Mouse (Mus musculus): ENCODE results near the gene Mrpl39. TPM values are rescaled to one million over a fixed set of nuclear protein-coding genes. Genes with fewer than 3 reads are reported as not detected.

Gene Mrpl39
- polyA plus RNA-seq, 1 experiment from 2014 or later = 54.4 TPM

DNA sequence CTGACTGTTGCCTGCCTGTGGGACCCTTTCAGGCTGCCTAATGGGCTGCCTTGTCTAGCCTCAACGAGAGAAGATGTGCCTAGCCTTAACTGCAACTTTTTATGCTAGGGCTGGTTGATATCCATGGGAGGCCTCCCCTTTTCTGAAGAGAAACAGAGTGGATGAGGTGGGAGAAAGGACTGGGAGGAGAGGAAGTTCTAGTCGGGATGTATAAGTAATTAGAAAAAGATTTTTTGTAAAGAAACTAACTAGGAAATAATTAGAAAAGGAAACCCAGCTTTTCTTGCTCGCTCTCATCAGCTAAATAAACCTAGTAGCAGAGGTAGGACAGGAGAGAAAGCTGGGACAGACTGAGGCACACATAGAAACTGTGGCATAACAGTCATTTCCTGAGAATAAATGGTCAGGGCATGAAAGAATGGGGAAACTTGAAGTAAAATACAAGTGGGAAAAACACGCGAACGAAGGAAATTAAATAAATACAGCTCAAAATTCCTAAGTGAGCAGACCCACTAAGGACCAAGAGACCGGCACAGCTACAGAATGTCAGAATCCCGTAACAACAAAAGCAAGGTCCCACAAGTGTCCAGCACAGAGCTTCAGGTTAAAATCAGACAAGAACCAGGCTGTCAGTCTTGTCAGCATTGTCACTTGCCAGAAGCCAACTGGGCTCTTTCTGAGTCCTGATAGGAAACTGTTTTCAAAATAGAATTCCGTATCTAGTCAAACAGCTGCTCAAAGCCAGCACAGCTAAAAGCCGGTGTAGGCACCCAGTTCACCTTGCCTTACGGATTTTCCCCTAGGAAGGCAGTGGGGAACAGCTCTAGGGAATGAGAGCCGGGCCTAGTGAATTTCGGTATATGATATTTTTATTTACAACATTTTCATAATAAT, 18.6 kb downstream of the Mrpl39 start:
- Histone ChIP-seq H3K9ac (ENCODE audit: low read depth, low read length) (no peak overlapping the region), H3K27me3 (ENCODE audit: control insufficient read depth, insufficient read depth, low read length) (no peaks in the 10 kb centered on the region), H3K9me3 (ENCODE audit: control insufficient read depth, low read length) (no peaks in the 10 kb centered on the region), H3K36me3 (ENCODE audit: control insufficient read depth, insufficient read depth, low read length) (peaks cover 28% of the 10 kb centered on the region), H3K27ac (ENCODE audit: low read depth, low read length) (no peak overlapping the region), H3K4me1 (ENCODE audit: control insufficient read depth, insufficient read depth, low read length) (no peaks in the 10 kb centered on the region), H3K4me2 (replicated peaks; ENCODE audit: low read depth, low read length) (no peak overlapping the region), H3K4me3 (ENCODE audit: low read length) (no peak overlapping the region)
- WGBS = 94% methylated on average over 13 of the region's 13 CpGs
- ATAC-seq (ENCODE audit: low FRiP score, low TSS enrichment) = no peak

GRCm38 (mm10) chr16:84716197-84716596, 19.3 kb downstream of the Mrpl39 start:
- no peak overlapping the region for H3K9ac ChIP-seq (ENCODE audit: low read depth, low read length)
- 85% methylated on average over 7 of the region's 7 CpGs for WGBS
- no peak overlapping the region for H3K4me2 ChIP-seq (replicated peaks; ENCODE audit: low read depth, low read length)
- no peaks in the 10 kb centered on the region for H3K27me3 ChIP-seq (ENCODE audit: control insufficient read depth, insufficient read depth, low read length)
- H3K27ac ChIP-seq (ENCODE audit: low read depth, low read length) = no peak overlapping the region
- H3K9me3 ChIP-seq (ENCODE audit: control insufficient read depth, low read length) = no peaks in the 10 kb centered on the region
- H3K36me3 ChIP-seq (ENCODE audit: control insufficient read depth, insufficient read depth, low read length) = peaks cover 20% of the 10 kb centered on the region
- H3K4me3 ChIP-seq (ENCODE audit: low read length) = no peak overlapping the region
- ATAC-seq (ENCODE audit: low FRiP score, low TSS enrichment) = no peak
- no peaks in the 10 kb centered on the region for H3K4me1 ChIP-seq (ENCODE audit: control insufficient read depth, insufficient read depth, low read length)

DNA sequence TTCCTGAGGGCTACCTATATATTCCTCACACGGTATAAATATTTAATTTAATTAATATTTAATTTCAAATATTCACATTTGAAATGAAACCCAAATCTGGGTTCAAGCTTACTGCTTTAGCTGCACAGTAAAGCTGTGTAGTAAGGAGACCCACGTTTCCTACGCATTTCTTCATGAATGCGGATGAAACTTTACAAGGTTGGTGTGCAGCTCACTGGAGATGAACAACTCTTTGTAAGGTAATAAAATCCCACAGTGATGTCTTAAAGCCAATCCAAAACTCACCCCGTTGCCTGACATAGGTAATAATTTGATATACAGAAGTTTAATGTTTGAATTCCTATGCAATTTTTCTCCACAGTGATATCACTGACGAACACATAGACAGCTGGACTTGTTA, 20.6 kb downstream of the Mrpl39 start:
- Histone ChIP-seq H3K9ac (ENCODE audit: low read depth, low read length) (no peak overlapping the region), H3K9me3 (ENCODE audit: control insufficient read depth, low read length) (no peaks in the 10 kb centered on the region), H3K4me2 (replicated peaks; ENCODE audit: low read depth, low read length) (no peak overlapping the region), H3K4me3 (ENCODE audit: low read length) (no peak overlapping the region), H3K27ac (ENCODE audit: low read depth, low read length) (no peak overlapping the region), H3K27me3 (ENCODE audit: control insufficient read depth, insufficient read depth, low read length) (no peaks in the 10 kb centered on the region), H3K4me1 (ENCODE audit: control insufficient read depth, insufficient read depth, low read length) (no peaks in the 10 kb centered on the region), H3K36me3 (ENCODE audit: control insufficient read depth, insufficient read depth, low read length) (peaks cover 8% of the 10 kb centered on the region; the same call in 1 of the 2 replicates)
- no peak for ATAC-seq (ENCODE audit: low FRiP score, low TSS enrichment)
- 94% methylated on average over 6 of the region's 6 CpGs for WGBS

DNA sequence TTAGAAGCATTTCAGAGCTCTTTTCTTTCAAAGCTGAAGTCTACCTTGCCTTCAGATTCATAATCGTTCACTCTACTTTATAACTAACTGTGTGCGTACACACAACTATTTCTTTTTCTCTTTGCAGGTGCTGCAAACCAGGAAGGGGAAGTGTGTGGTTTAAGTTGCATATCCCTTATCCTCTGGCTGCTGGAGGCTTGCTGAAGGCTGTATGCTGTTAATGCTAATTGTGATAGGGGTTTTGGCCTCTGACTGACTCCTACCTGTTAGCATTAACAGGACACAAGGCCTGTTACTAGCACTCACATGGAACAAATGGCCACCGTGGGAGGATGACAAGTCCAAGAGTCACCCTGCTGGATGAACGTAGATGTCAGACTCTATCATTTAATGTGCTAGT, 21.6 kb downstream of the Mrpl39 start:
- Histone ChIP-seq H3K4me3 (ENCODE audit: low read length) (no peak overlapping the region), H3K4me1 (ENCODE audit: control insufficient read depth, insufficient read depth, low read length) (no peaks in the 10 kb centered on the region), H3K4me2 (replicated peaks; ENCODE audit: low read depth, low read length) (no peak overlapping the region), H3K9ac (ENCODE audit: low read depth, low read length) (no peak overlapping the region), H3K27me3 (ENCODE audit: control insufficient read depth, insufficient read depth, low read length) (no peaks in the 10 kb centered on the region), H3K9me3 (ENCODE audit: control insufficient read depth, low read length) (no peaks in the 10 kb centered on the region), H3K36me3 (ENCODE audit: control insufficient read depth, insufficient read depth, low read length) (peaks cover 7% of the 10 kb centered on the region; the same call in 1 of the 2 replicates), H3K27ac (ENCODE audit: low read depth, low read length) (no peak overlapping the region)
- 84% methylated on average over 4 of the region's 4 CpGs for WGBS
- no peak for ATAC-seq (ENCODE audit: low FRiP score, low TSS enrichment)

- H3K4me1 ChIP-seq (ENCODE audit: control insufficient read depth, insufficient read depth, low read length) = no peaks in the 10 kb centered on the region
- no peaks in the 10 kb centered on the region for H3K27me3 ChIP-seq (ENCODE audit: control insufficient read depth, insufficient read depth, low read length)
- no peak overlapping the region for H3K9ac ChIP-seq (ENCODE audit: low read depth, low read length)
- no peak overlapping the region for H3K4me3 ChIP-seq (ENCODE audit: low read length)
- no peak overlapping the region for H3K4me2 ChIP-seq (replicated peaks; ENCODE audit: low read depth, low read length)
- no peak for ATAC-seq (ENCODE audit: low FRiP score, low TSS enrichment)
- H3K27ac ChIP-seq (ENCODE audit: low read depth, low read length) = no peak overlapping the region
- no peaks in the 10 kb centered on the region for H3K9me3 ChIP-seq (ENCODE audit: control insufficient read depth, low read length)
- peaks cover 3% of the 10 kb centered on the region; the same call in 1 of the 2 replicates for H3K36me3 ChIP-seq (ENCODE audit: control insufficient read depth, insufficient read depth, low read length)
- 75% methylated on average over 4 of the region's 4 CpGs for WGBS
Observed at GRCm38 (mm10) chr16:84713156-84713555, 22.4 kb downstream of the Mrpl39 start.

- 70% methylated on average over 2 of the region's 2 CpGs for WGBS
Observed at GRCm38 (mm10) chr16:84708649-84709048, 26.9 kb downstream of the Mrpl39 start.

DNA sequence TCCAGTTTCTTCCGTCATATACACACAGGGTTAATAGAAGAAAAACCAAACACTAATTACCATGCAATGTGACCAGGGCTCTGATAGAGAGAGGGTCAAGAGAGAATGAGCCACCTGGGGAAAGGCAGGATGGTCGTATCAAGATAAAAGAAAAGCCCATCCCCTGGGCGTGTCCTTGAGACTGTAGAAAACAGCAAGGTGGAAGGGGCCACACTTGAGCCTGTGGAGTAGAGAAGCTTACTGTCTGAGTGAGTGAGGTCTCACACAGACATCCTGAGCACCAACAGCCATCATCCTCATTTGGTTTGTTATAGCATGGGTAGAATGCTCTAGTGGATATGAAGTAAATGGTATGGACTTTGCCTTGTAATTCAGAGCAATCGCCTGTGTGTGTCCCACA, 27.7 kb downstream of the Mrpl39 start:
- ATAC-seq (ENCODE audit: low FRiP score, low TSS enrichment) = no peak

More at GRCm38 (mm10) chr16:84708649-84709048, 26.9 kb downstream of the Mrpl39 start:
- Histone ChIP-seq H3K27ac (ENCODE audit: low read depth, low read length) (no peak overlapping the region), H3K4me2 (replicated peaks; ENCODE audit: low read depth, low read length) (no peak overlapping the region), H3K9ac (ENCODE audit: low read depth, low read length) (no peak overlapping the region), H3K4me1 (ENCODE audit: control insufficient read depth, insufficient read depth, low read length) (no peaks in the 10 kb centered on the region), H3K4me3 (ENCODE audit: low read length) (no peak overlapping the region), H3K9me3 (ENCODE audit: control insufficient read depth, low read length) (no peaks in the 10 kb centered on the region), H3K27me3 (ENCODE audit: control insufficient read depth, insufficient read depth, low read length) (0 out of 2 replicates have a peak, but pooled peaks cover 3% of the 10 kb centered on the region), H3K36me3 (ENCODE audit: control insufficient read depth, insufficient read depth, low read length) (no peaks in the 10 kb centered on the region)
- no peak for ATAC-seq (ENCODE audit: low FRiP score, low TSS enrichment)

GRCm38 (mm10) chr16:84706571-84706970, 29.0 kb downstream of the Mrpl39 start:
- Histone ChIP-seq H3K4me2 (replicated peaks; ENCODE audit: low read depth, low read length) (no peak overlapping the region), H3K9me3 (ENCODE audit: control insufficient read depth, low read length) (no peaks in the 10 kb centered on the region)
- WGBS = 86% methylated on average over 6 of the region's 6 CpGs

More for the DNA sequence above, 27.7 kb downstream of the Mrpl39 start:
- Histone ChIP-seq H3K36me3 (ENCODE audit: control insufficient read depth, insufficient read depth, low read length) (no peaks in the 10 kb centered on the region), H3K4me3 (ENCODE audit: low read length) (no peak overlapping the region), H3K9ac (ENCODE audit: low read depth, low read length) (no peak overlapping the region), H3K4me1 (ENCODE audit: control insufficient read depth, insufficient read depth, low read length) (no peaks in the 10 kb centered on the region), H3K27me3 (ENCODE audit: control insufficient read depth, insufficient read depth, low read length) (0 out of 2 replicates have a peak, but pooled peaks cover 3% of the 10 kb centered on the region), H3K4me2 (replicated peaks; ENCODE audit: low read depth, low read length) (no peak overlapping the region), H3K9me3 (ENCODE audit: control insufficient read depth, low read length) (no peaks in the 10 kb centered on the region), H3K27ac (ENCODE audit: low read depth, low read length) (no peak overlapping the region)
- WGBS = 76% methylated on average over 4 of the region's 4 CpGs

DNA sequence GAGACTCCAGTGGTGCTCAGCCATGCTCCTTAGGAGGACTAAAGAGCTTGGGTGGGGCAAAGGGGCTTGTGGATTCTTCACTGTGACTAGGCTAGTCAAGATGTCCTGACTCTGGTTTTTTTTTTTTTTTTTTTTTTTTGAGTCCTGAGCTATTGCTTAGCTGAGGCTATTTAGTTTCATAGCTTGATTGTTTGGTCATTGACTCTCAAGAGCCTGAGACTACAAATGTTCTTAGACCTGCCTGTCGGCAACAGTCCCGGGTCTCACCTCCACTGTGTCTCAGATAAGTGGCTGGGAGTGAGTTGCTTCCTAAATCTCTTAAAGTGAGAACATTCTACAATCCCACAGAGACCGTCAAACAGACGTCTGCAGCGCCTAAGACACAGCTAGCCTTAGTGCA, 30.0 kb downstream of the Mrpl39 start:
- H3K27ac ChIP-seq (ENCODE audit: low read depth, low read length) = no peak overlapping the region
- H3K4me3 ChIP-seq (ENCODE audit: low read length) = no peak overlapping the region
- H3K36me3 ChIP-seq (ENCODE audit: control insufficient read depth, insufficient read depth, low read length) = no peaks in the 10 kb centered on the region
- WGBS = 77% methylated on average over 5 of the region's 5 CpGs
- no peak overlapping the region for H3K9ac ChIP-seq (ENCODE audit: low read depth, low read length)
- no peak overlapping the region for H3K4me2 ChIP-seq (replicated peaks; ENCODE audit: low read depth, low read length)
- H3K27me3 ChIP-seq (ENCODE audit: control insufficient read depth, insufficient read depth, low read length) = 0 out of 2 replicates have a peak, but pooled peaks cover 3% of the 10 kb centered on the region
- H3K9me3 ChIP-seq (ENCODE audit: control insufficient read depth, low read length) = no peaks in the 10 kb centered on the region
- no peaks in the 10 kb centered on the region for H3K4me1 ChIP-seq (ENCODE audit: control insufficient read depth, insufficient read depth, low read length)
- no peak for ATAC-seq (ENCODE audit: low FRiP score, low TSS enrichment)

More at GRCm38 (mm10) chr16:84706571-84706970, 29.0 kb downstream of the Mrpl39 start:
- no peak overlapping the region for H3K4me3 ChIP-seq (ENCODE audit: low read length)
- H3K4me1 ChIP-seq (ENCODE audit: control insufficient read depth, insufficient read depth, low read length) = no peaks in the 10 kb centered on the region
- H3K27ac ChIP-seq (ENCODE audit: low read depth, low read length) = no peak overlapping the region
- no peaks in the 10 kb centered on the region for H3K36me3 ChIP-seq (ENCODE audit: control insufficient read depth, insufficient read depth, low read length)
- no peak overlapping the region for H3K9ac ChIP-seq (ENCODE audit: low read depth, low read length)
- no peak for ATAC-seq (ENCODE audit: low FRiP score, low TSS enrichment)
- H3K27me3 ChIP-seq (ENCODE audit: control insufficient read depth, insufficient read depth, low read length) = 0 out of 2 replicates have a peak, but pooled peaks cover 3% of the 10 kb centered on the region

Measured in kidney, embryonic 14.5 days (tissue).